Mouse (Mus musculus) adrenal gland, adult 18-20 months (tissue): Measurements from ENCODE around the gene Gm37240. TPM values are rescaled to one million over a fixed set of nuclear protein-coding genes. Genes with fewer than 3 reads are reported as not detected.

Source experiments
- DNase-seq, 2 experiments: peaks; one replicate each; pipeline ENCODE4 v3.0.0; 2021 to 2022; ENCODE audit warnings: low spot score in 2 of 2
- total RNA-seq, 2 experiments: library from RNA; stranded (reverse); gene quantifications; 1 replicate in 1 of 2; 2 replicates in 1 of 2; pipeline ENCODE4 v1.2.3; 2021

Gm37240 gene
- total RNA-seq, 2 experiments from 2014 or later: 5.7 to 7.9 TPM

GRCm38 (mm10) chr3:85644814-85645213 lies 242.5 kb downstream of the Gm37240 start:
- DNase-seq: no peak

DNA sequence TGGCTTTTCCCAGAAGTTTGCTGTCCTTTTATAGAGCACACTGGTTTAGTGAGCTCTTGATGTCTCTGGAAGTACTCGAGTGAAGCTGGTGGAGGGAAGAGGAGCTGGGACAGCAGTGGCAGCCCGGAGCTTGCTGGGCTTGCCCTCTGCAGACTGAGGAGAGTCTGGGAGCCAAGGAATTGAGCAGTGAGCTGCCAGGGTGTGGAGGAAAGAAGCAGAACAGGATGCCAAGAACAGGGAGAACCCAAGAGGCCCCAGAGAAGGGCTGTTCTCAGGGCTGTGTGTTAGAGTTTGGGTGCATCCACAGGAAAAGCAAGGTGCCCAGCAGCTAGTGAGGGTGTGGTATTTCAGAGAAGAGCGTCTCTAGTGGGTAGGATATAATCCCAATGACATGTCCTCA lies 245.6 kb downstream of the Gm37240 start:
- DNase-seq: no peak

DNA sequence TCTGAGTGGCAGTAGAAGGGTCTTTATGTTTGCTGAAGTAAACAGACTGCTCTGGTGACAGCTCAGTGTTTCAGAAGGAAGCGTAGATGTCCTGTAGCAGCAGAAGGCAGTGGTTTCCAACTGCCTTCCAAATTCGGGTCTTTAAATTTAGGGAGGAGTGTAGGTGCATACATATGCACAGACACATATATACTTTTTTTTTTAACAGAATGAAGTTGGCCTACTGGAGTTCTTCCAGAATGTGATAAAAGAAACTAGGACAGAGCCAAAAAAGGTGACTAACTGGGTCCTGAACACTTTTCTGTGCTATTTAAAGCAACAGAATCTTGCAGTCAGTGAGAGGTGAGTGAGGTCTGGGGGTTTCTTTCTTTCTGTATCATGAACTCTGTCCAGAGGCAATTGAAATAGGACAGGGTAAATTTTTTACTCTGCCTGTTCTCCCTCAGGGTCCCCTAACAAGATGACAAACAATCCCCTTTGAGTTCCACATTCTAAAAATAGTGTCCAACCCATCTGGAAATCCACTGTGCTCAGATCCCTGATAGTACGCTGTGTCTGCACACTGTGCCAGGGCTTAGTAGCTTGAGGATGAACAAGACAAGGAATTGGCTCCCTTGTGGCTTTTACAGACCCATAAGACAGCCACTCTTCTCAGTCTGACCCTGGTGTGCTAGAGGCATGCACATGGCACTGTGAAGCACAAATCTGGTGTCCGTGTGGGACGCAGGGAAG lies 250.4 kb downstream of the Gm37240 start:
- DNase-seq: no peak

DNA sequence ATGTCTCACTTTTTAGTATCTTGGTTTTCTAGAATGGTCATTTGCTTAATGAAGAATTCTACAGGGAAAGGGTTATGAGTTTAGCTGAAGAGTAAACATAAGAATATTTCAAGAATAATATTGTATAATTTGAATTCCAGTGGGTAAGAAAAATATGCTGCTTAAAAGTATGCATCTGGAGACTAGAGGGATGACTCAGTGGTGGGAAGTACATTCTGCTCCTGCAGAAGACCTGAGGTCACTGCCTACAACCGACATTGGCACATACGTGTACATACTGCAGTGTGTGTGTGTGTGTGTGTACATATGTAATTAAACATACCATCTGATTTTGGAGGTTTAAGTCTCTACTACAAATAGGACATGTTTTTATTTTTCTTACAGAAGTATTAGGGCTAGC lies 251.7 kb downstream of the Gm37240 start:
- no peak for DNase-seq

DNA sequence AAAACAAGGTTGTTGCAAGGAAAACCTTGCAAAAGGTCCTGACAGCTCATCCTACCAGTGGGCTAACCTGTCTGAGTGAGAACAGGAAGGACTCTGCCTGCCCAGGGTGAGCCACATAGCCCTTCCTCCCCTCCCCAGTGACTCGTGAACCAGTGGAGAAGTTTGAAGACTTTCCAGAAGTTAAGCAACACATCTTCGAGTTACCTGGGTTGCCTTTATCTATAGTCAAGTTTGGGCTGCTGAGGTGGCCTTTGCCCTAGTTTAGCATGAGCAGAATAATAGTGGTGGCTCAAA lies 252.2 kb downstream of the Gm37240 start:
- no peak for DNase-seq

GRCm38 (mm10) chr3:85634389-85635125 lies 252.8 kb downstream of the Gm37240 start:
- DNase-seq: no peak

DNA sequence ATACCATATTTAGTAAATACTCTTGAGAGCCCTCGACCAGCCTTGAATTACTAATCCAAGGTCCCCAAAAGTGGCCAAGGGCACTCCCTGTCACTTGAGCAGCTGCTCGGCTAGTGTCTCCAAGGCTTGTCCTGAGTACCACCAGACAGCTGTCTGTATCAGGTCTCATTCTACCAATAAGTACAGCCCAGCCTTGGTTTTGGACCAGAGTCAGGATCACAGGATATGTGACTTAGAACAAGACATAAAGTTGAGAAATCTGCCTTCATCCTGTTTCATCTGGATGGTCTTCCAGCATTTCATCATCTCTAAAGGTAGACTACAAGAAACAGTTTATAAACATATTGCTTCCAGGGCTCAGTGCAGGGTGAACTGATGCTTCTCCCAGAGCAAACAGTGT lies 253.6 kb downstream of the Gm37240 start:
- no peak for DNase-seq

DNA sequence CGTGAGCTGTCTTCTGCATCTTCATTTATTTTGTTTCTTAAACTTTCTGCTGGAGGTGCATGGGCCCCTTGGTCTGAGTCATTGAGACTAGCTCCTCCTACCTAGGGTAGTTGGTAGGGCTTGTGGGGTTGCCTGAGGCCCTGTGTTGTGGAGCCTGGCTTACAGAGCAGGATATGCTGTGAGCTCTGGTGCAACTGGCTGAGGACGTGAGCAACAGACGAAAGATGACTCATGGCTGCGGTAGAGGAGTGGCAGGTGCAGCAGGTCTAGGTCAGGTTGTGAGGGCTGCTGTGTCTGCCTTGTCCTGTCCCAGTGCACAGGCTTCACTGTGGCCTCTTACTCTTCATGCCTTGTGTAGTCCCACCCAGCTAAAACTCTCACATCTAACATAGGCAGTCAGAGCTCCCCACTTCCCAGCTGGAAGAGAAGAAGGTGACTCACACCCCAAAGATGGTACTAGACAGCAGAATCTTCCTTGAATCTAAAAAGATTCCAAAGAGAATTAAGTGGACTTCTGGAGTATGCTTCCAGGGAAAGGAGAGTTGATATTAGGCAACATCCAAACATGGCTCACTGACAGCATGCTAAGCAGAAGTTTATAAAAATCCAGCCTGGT lies 257.3 kb downstream of the Gm37240 start:
- no peak for DNase-seq

GRCm38 (mm10) chr3:85619751-85620150 lies 267.6 kb downstream of the Gm37240 start:
- no peak for DNase-seq

- DNase-seq: no peak
Observed at GRCm38 (mm10) chr3:85619345-85619744, 268.0 kb downstream of the Gm37240 start.

- DNase-seq: no peak
Observed at GRCm38 (mm10) chr3:85618885-85619284, 268.4 kb downstream of the Gm37240 start.

- no peak for DNase-seq
Observed at GRCm38 (mm10) chr3:85616389-85616788, 270.9 kb downstream of the Gm37240 start.

GRCm38 (mm10) chr3:85607753-85608152 lies 279.6 kb downstream of the Gm37240 start:
- no peak for DNase-seq

GRCm38 (mm10) chr3:85606912-85607311 lies 280.4 kb downstream of the Gm37240 start:
- DNase-seq: no peak

DNA sequence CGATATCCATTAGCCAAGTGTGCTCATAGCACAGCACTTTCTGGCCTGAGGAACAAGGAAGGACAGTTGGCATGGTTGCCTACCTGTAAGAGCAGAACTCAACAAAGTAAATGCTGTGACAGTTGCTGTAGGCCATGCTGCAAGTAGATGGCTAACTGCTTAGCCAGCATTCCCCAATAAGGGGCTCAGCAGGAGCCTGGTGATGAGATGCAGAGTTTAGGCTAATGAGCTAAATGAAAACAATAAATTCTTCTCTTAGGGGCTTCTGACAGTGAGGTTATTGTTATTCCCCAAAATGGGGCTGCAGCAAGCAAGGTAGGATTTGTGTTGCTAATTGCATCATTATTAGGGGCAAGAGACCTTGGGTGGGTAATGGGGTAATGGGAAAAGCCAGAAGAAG lies 283.5 kb downstream of the Gm37240 start:
- DNase-seq: no peak

GRCm38 (mm10) chr3:85601841-85602305 lies 285.4 kb downstream of the Gm37240 start:
- no peak for DNase-seq

DNA sequence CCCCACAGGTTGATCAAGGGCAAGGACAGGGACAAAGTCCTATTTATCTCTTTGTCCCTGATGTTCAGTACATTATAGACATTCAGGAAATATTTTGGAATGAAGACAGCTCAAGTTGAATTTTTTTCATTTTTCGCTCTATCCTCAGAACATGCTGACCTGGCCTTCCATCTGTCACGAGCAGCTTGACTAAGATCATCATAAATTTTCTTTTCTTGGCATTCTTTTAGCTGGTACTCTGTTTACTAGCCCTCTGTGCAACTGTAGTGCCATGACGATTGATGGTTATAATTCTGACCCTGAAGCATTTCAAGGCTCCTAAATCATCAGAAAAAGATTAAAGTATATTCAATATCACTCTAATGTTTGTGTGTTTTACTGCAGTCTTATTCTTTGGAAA lies 287.8 kb downstream of the Gm37240 start:
- DNase-seq: no peak

DNA sequence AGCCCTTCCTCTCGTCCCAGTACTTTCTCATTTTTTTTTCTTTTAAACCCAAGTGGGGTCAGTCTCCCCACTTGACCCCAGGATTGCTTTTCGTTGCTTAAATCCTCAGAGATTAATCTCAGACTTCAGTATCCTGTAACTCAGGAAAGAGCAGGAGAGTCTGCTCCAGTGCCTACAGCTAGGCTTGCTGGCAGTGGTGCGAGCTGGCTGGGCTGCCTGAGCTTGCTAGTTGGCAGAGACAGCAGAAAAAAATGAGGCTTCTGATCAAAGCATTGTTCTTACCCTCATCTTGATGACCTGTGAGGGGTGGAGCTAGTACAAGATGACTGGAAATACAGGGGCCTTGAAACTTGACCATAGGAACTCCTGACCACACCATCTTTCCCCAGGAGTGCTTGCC lies 292.9 kb downstream of the Gm37240 start:
- DNase-seq: no peak

GRCm38 (mm10) chr3:85592640-85593252 lies 294.6 kb downstream of the Gm37240 start:
- DNase-seq: no peak

DNA sequence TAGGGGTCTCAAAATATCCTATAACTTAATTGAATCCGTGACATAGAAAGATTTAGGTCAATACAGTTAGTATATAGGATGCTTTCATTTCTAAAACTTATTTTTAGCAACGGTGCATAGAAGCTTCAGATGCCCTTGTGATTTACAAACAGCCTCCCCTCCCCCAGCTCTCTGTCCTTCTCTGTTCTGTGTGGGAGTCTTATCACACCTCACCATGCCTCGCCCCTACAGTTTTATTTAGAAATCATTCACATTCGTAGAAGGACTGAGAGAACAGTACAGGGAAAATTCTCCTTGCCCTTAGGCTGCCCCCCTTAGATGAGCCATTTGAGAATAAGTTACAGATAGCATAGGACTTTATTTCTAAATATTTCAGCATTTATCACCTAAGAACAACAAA lies 295.3 kb downstream of the Gm37240 start:
- no peak for DNase-seq

GRCm38 (mm10) chr3:85590090-85590754 lies 297.1 kb downstream of the Gm37240 start:
- no peak for DNase-seq
